Mouse (Mus musculus): Measurements from ENCODE around the gene Krtap1-4. TPM values are rescaled to one million over a fixed set of nuclear protein-coding genes. Genes with fewer than 3 reads are reported as not detected.

Krtap1-4 gene
- total and polyA plus RNA-seq, 3 experiments = not detected

GRCm38 (mm10) chr11:99556195-99556594 lies 27.3 kb downstream of the Krtap1-4 start:
- TF ChIP-seq CTCF (IDR thresholded peaks at IDR 0.05; ENCODE audit: low read depth, low read length) = no peak
- no peak for TF ChIP-seq POLR2AphosphoS5 (IDR thresholded peaks at IDR 0.05; ENCODE audit: insufficient replicate concordance, low read depth, low read length)
- TF ChIP-seq GATA1 (IDR thresholded peaks at IDR 0.05; ENCODE audit: borderline replicate concordance, low read length) = no peak
- no peak for TF ChIP-seq GATA2 (IDR thresholded peaks at IDR 0.05; ENCODE audit: borderline replicate concordance, low read depth, low read length)
- TF ChIP-seq TAL1 (conservative IDR thresholded peaks at IDR 0.05; ENCODE audit: low read depth, low read length) = no peak
- peaks cover 6% of the 10 kb centered on the region for H3K9me3 ChIP-seq (replicated peaks)
- no peaks in the 10 kb centered on the region for H3K27me3 ChIP-seq (ENCODE audit: insufficient read depth, low read length)
- DNase-seq (ENCODE audit: low spot score) (no peak), ATAC-seq (ENCODE audit: extremely low read depth, insufficient number of reproducible peaks, low FRiP score, poor library complexity, severe bottlenecking) (no peak)
- no peaks in the 10 kb centered on the region for H3K36me3 ChIP-seq (replicated peaks)
- no peaks in the 10 kb centered on the region for H3K4me1 ChIP-seq (ENCODE audit: insufficient read depth, low read depth, low read length)
- H3K4me3 ChIP-seq (ENCODE audit: low read depth, low read length) = no peak overlapping the region

DNA sequence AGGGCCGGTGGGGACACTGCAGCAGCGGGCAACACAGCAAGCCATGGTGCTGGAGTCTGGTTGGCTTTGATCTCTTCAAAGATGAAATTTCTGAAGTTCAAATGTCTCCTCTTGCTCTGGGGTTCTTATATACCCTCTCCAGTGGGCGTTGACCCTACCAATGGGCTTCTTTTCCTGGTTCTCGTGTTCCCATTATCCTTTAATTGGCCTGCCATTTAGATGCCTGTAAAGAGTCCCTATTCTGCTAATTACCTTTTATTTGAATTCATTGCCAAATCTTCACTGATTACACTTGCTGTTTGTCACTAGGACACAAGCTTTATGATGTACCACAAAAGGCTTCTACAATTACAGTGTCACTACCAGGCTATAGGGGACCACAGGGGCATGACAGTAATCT lies 32.7 kb downstream of the Krtap1-4 start, which contains the start of gene Krtap3-3:
Krtap3-3 (minus strand) TSS at position 101 of the 400 bp plus-strand sequence.
- no peaks in the 10 kb centered on the region for H3K4me1 ChIP-seq (ENCODE audit: insufficient read depth, low read depth, low read length)
- DNase-seq (ENCODE audit: low spot score) = no peak
- H3K36me3 ChIP-seq (replicated peaks) = no peaks in the 10 kb centered on the region
- ATAC-seq (ENCODE audit: extremely low read depth, insufficient number of reproducible peaks, low FRiP score, poor library complexity, severe bottlenecking) = no peak
- no peaks in the 10 kb centered on the region for H3K27me3 ChIP-seq (ENCODE audit: insufficient read depth, low read length)
- H3K9me3 ChIP-seq (replicated peaks) = no peaks in the 10 kb centered on the region
- TF ChIP-seq CTCF (IDR thresholded peaks at IDR 0.05; ENCODE audit: low read depth, low read length) (no peak), TAL1 (conservative IDR thresholded peaks at IDR 0.05; ENCODE audit: low read depth, low read length) (no peak), POLR2AphosphoS5 (IDR thresholded peaks at IDR 0.05; ENCODE audit: insufficient replicate concordance, low read depth, low read length) (no peak), GATA1 (IDR thresholded peaks at IDR 0.05; ENCODE audit: borderline replicate concordance, low read length) (no peak), GATA2 (IDR thresholded peaks at IDR 0.05; ENCODE audit: borderline replicate concordance, low read depth, low read length) (no peak)
- H3K4me3 ChIP-seq (ENCODE audit: low read depth, low read length) = no peak within 1 kb of the TSS

GRCm38 (mm10) chr11:99547892-99548291 lies 35.6 kb downstream of the Krtap1-4 start:
- ATAC-seq (ENCODE audit: extremely low read depth, insufficient number of reproducible peaks, low FRiP score, poor library complexity, severe bottlenecking) = no peak
- H3K4me3 ChIP-seq (ENCODE audit: low read depth, low read length) = no peak overlapping the region
- no peaks in the 10 kb centered on the region for H3K4me1 ChIP-seq (ENCODE audit: insufficient read depth, low read depth, low read length)
- H3K36me3 ChIP-seq (replicated peaks) = no peaks in the 10 kb centered on the region
- no peak for TF ChIP-seq TAL1 (conservative IDR thresholded peaks at IDR 0.05; ENCODE audit: low read depth, low read length)
- TF ChIP-seq POLR2AphosphoS5 (IDR thresholded peaks at IDR 0.05; ENCODE audit: insufficient replicate concordance, low read depth, low read length) = no peak
- no peak for TF ChIP-seq GATA2 (IDR thresholded peaks at IDR 0.05; ENCODE audit: borderline replicate concordance, low read depth, low read length)
- no peak for TF ChIP-seq CTCF (IDR thresholded peaks at IDR 0.05; ENCODE audit: low read depth, low read length)
- no peak for TF ChIP-seq GATA1 (IDR thresholded peaks at IDR 0.05; ENCODE audit: borderline replicate concordance, low read length)
- peaks cover 2% of the 10 kb centered on the region for H3K9me3 ChIP-seq (replicated peaks)
- H3K27me3 ChIP-seq (ENCODE audit: insufficient read depth, low read length) = no peaks in the 10 kb centered on the region
- no peak for DNase-seq (ENCODE audit: low spot score)

GRCm38 (mm10) chr11:99539721-99540120 lies 43.7 kb downstream of the Krtap1-4 start:
- DNase-seq (ENCODE audit: low spot score) (no peak), ATAC-seq (ENCODE audit: extremely low read depth, insufficient number of reproducible peaks, low FRiP score, poor library complexity, severe bottlenecking) (no peak)
- TF ChIP-seq TAL1 (conservative IDR thresholded peaks at IDR 0.05; ENCODE audit: low read depth, low read length) (no peak), GATA1 (IDR thresholded peaks at IDR 0.05; ENCODE audit: borderline replicate concordance, low read length) (no peak), CTCF (IDR thresholded peaks at IDR 0.05; ENCODE audit: low read depth, low read length) (no peak), GATA2 (IDR thresholded peaks at IDR 0.05; ENCODE audit: borderline replicate concordance, low read depth, low read length) (no peak), POLR2AphosphoS5 (IDR thresholded peaks at IDR 0.05; ENCODE audit: insufficient replicate concordance, low read depth, low read length) (no peak)
- Histone ChIP-seq H3K4me3 (ENCODE audit: low read depth, low read length) (no peak overlapping the region), H3K4me1 (ENCODE audit: insufficient read depth, low read depth, low read length) (no peaks in the 10 kb centered on the region), H3K36me3 (replicated peaks) (no peaks in the 10 kb centered on the region), H3K27me3 (ENCODE audit: insufficient read depth, low read length) (no peaks in the 10 kb centered on the region), H3K9me3 (replicated peaks) (peaks cover 28% of the 10 kb centered on the region)

Other genes starting within 250 kb of the Krtap1-4 start
Only the 20 nearest of the 36 such genes appear.
- gene Krt23, start 90.5 kb downstream of the Krtap1-4 start, total RNA-seq (2014; fragmentation: Nextera tagmentation) = not detected in 2 replicates
- not detected in 2 replicates for gene Krt23, start 90.5 kb downstream of the Krtap1-4 start, total RNA-seq (2017)
- gene Krt23, start 90.5 kb downstream of the Krtap1-4 start, polyA plus RNA-seq (2012) = not detected in 2 replicates
- gene Krt39, start 62.3 kb downstream of the Krtap1-4 start, total RNA-seq (2014; fragmentation: Nextera tagmentation) = not detected in 2 replicates
- 0.05 TPM in 1 of 2 replicates, not detected in the other for gene Krt39, start 62.3 kb downstream of the Krtap1-4 start, total RNA-seq (2017)
- not detected in 2 replicates for gene Krt39, start 62.3 kb downstream of the Krtap1-4 start, polyA plus RNA-seq (2012)
- gene Krt40, start 40.5 kb downstream of the Krtap1-4 start, total RNA-seq (2014; fragmentation: Nextera tagmentation) = not detected in 2 replicates
- 0.16 TPM in 1 of 2 replicates, not detected in the other for gene Krt40, start 40.5 kb downstream of the Krtap1-4 start, total RNA-seq (2017)
- gene Krt40, start 40.5 kb downstream of the Krtap1-4 start, polyA plus RNA-seq (2012) = not detected in 2 replicates
- not detected in 2 replicates for gene Krtap3-3, start 32.8 kb downstream of the Krtap1-4 start, total RNA-seq (2014; fragmentation: Nextera tagmentation)
- not detected in 2 replicates for gene Krtap3-3, start 32.8 kb downstream of the Krtap1-4 start, total RNA-seq (2017)
- not detected in 2 replicates for gene Krtap3-3, start 32.8 kb downstream of the Krtap1-4 start, polyA plus RNA-seq (2012)
- not detected in 2 replicates for gene Krtap3-2, start 26.8 kb downstream of the Krtap1-4 start, total RNA-seq (2014; fragmentation: Nextera tagmentation)
- gene Krtap3-2, start 26.8 kb downstream of the Krtap1-4 start, total RNA-seq (2017) = 0.16 and 0.23 TPM in 2 replicates
- not detected in 2 replicates for gene Krtap3-2, start 26.8 kb downstream of the Krtap1-4 start, polyA plus RNA-seq (2012)
- gene Gm11939, start 24.2 kb downstream of the Krtap1-4 start, total RNA-seq (2014; fragmentation: Nextera tagmentation) = not detected in 2 replicates
- not detected in 2 replicates for gene Gm11939, start 24.2 kb downstream of the Krtap1-4 start, total RNA-seq (2017)
- gene Gm11939, start 24.2 kb downstream of the Krtap1-4 start, polyA plus RNA-seq (2012) = not detected in 2 replicates
- not detected in 2 replicates for gene Krtap3-1, start 17.0 kb downstream of the Krtap1-4 start, total RNA-seq (2014; fragmentation: Nextera tagmentation)
- not detected in 2 replicates for gene Krtap3-1, start 17.0 kb downstream of the Krtap1-4 start, total RNA-seq (2017)
- gene Krtap3-1, start 17.0 kb downstream of the Krtap1-4 start, polyA plus RNA-seq (2012) = not detected in 2 replicates
- not detected in 2 replicates for gene Krtap1-5, start 2.6 kb downstream of the Krtap1-4 start, total RNA-seq (2014; fragmentation: Nextera tagmentation)
- gene Krtap1-5, start 2.6 kb downstream of the Krtap1-4 start, total RNA-seq (2017) = 0.11 and 0.12 TPM in 2 replicates
- gene Krtap1-5, start 2.6 kb downstream of the Krtap1-4 start, polyA plus RNA-seq (2012) = not detected in 2 replicates
- not detected in 2 replicates for gene Krtap1-3, start 7.7 kb upstream of the Krtap1-4 start, total RNA-seq (2014; fragmentation: Nextera tagmentation)
- not detected in 2 replicates for gene Krtap1-3, start 7.7 kb upstream of the Krtap1-4 start, total RNA-seq (2017)
- gene Krtap1-3, start 7.7 kb upstream of the Krtap1-4 start, polyA plus RNA-seq (2012) = not detected in 2 replicates
- gene Krtap9-3, start 14.5 kb upstream of the Krtap1-4 start, total RNA-seq (2014; fragmentation: Nextera tagmentation) = not detected in 2 replicates
- gene Krtap9-3, start 14.5 kb upstream of the Krtap1-4 start, total RNA-seq (2017) = 0.49 TPM in 1 of 2 replicates, not detected in the other
- not detected in 2 replicates for gene Krtap9-3, start 14.5 kb upstream of the Krtap1-4 start, polyA plus RNA-seq (2012)
- not detected in 2 replicates for gene Gm11938, start 19.7 kb upstream of the Krtap1-4 start, total RNA-seq (2014; fragmentation: Nextera tagmentation)
- not detected in 2 replicates for gene Gm11938, start 19.7 kb upstream of the Krtap1-4 start, total RNA-seq (2017)
- gene Gm11938, start 19.7 kb upstream of the Krtap1-4 start, polyA plus RNA-seq (2012) = not detected in 2 replicates
- gene Gm11937, start 26.5 kb upstream of the Krtap1-4 start, total RNA-seq (2014; fragmentation: Nextera tagmentation) = not detected in 2 replicates
- gene Gm11937, start 26.5 kb upstream of the Krtap1-4 start, total RNA-seq (2017) = not detected in 2 replicates
- not detected in 2 replicates for gene Gm11937, start 26.5 kb upstream of the Krtap1-4 start, polyA plus RNA-seq (2012)
- not detected in 2 replicates for gene Krtap2-4, start 31.2 kb upstream of the Krtap1-4 start, total RNA-seq (2014; fragmentation: Nextera tagmentation)
- not detected in 2 replicates for gene Krtap2-4, start 31.2 kb upstream of the Krtap1-4 start, total RNA-seq (2017)
- gene Krtap2-4, start 31.2 kb upstream of the Krtap1-4 start, polyA plus RNA-seq (2012) = not detected in 2 replicates
- not detected in 2 replicates for gene Gm11562, start 36.8 kb upstream of the Krtap1-4 start, total RNA-seq (2014; fragmentation: Nextera tagmentation)
- not detected in 2 replicates for gene Gm11562, start 36.8 kb upstream of the Krtap1-4 start, total RNA-seq (2017)
- not detected in 2 replicates for gene Gm11562, start 36.8 kb upstream of the Krtap1-4 start, polyA plus RNA-seq (2012)
- gene Krtap4-1, start 44.6 kb upstream of the Krtap1-4 start, total RNA-seq (2014; fragmentation: Nextera tagmentation) = not detected in 2 replicates
- gene Krtap4-1, start 44.6 kb upstream of the Krtap1-4 start, total RNA-seq (2017) = not detected in 2 replicates
- gene Krtap4-1, start 44.6 kb upstream of the Krtap1-4 start, polyA plus RNA-seq (2012) = not detected in 2 replicates
- gene Krtap4-2, start 51.4 kb upstream of the Krtap1-4 start, total RNA-seq (2014; fragmentation: Nextera tagmentation) = not detected in 2 replicates
- not detected in 2 replicates for gene Krtap4-2, start 51.4 kb upstream of the Krtap1-4 start, total RNA-seq (2017)
- gene Krtap4-2, start 51.4 kb upstream of the Krtap1-4 start, polyA plus RNA-seq (2012) = not detected in 2 replicates
- not detected in 2 replicates for gene Krtap4-7, start 60.4 kb upstream of the Krtap1-4 start, total RNA-seq (2014; fragmentation: Nextera tagmentation)
- 0.33 and 0.46 TPM in 2 replicates for gene Krtap4-7, start 60.4 kb upstream of the Krtap1-4 start, total RNA-seq (2017)
- gene Krtap4-7, start 60.4 kb upstream of the Krtap1-4 start, polyA plus RNA-seq (2012) = not detected in 2 replicates
- gene Gm11555, start 66.6 kb upstream of the Krtap1-4 start, total RNA-seq (2014; fragmentation: Nextera tagmentation) = not detected in 2 replicates
- gene Gm11555, start 66.6 kb upstream of the Krtap1-4 start, total RNA-seq (2017) = not detected in 2 replicates
- not detected in 2 replicates for gene Gm11555, start 66.6 kb upstream of the Krtap1-4 start, polyA plus RNA-seq (2012)
- gene Gm11563, start 75.3 kb upstream of the Krtap1-4 start, total RNA-seq (2014; fragmentation: Nextera tagmentation) = not detected in 2 replicates
- gene Gm11563, start 75.3 kb upstream of the Krtap1-4 start, total RNA-seq (2017) = not detected in 2 replicates
- gene Gm11563, start 75.3 kb upstream of the Krtap1-4 start, polyA plus RNA-seq (2012) = not detected in 2 replicates
- gene Krtap4-6, start 82.3 kb upstream of the Krtap1-4 start, total RNA-seq (2014; fragmentation: Nextera tagmentation) = not detected in 2 replicates
- gene Krtap4-6, start 82.3 kb upstream of the Krtap1-4 start, total RNA-seq (2017) = 0.12 TPM in 1 of 2 replicates, not detected in the other
- not detected in 2 replicates for gene Krtap4-6, start 82.3 kb upstream of the Krtap1-4 start, polyA plus RNA-seq (2012)